Mouse (Mus musculus) cerebellum, adult 11 months (tissue): ENCODE results near the gene Hivep1.
A peak's percentile ranks its signal among the peaks of the same experiment; 100 is the strongest.

ENCODE experiments used
- DNase-seq: peaks from one replicate; pipeline ENCODE4 v3.0.0; 2022

The Hivep1 gene

DNA sequence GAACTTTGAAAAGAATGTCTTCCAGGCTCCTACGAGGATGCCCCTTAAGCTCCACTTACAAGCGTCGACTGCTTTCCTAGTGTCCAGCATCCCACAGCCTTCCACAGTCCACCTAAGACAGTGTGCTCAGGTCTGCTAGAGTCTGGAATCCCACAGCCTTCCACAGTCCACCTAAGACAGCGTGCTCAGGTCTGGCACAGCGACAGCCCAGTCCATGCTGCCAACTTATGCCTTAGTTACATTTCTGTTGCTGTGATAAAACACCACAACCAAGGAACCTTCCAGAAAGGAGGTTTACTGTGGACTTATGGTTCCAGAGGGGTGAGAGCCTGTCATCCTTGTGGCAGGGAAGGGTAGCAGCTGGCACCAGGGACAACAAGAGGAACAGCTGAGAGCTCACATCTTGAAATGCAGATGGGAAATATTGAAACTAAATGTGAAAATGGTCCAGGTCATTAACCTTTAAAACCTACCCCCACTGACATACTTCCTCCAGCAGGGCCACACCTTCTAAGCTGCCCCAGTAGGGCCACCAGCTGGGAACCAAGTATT, 25.0 kb downstream of the Hivep1 start:
- no peak for DNase-seq

DNA sequence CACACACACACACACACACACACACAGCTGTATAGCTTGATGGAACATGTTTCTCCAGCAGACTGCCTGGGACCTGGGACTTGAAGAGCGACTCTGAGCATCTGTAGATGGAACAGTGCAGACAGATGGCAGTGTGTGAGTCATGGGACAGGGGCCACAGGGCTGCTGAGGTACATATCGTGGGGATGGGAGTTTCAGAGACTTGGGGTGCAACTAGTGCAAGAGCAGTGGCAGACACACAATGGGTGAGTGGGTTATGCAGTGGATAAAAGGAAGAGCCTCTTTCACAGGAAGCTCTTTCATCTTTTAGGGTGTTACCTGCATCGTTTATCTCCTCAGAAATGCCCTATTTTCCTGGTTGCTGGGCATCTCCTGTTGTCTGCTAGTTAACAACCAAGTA, 25.8 kb downstream of the Hivep1 start:
- DNase-seq = no peak

DNA sequence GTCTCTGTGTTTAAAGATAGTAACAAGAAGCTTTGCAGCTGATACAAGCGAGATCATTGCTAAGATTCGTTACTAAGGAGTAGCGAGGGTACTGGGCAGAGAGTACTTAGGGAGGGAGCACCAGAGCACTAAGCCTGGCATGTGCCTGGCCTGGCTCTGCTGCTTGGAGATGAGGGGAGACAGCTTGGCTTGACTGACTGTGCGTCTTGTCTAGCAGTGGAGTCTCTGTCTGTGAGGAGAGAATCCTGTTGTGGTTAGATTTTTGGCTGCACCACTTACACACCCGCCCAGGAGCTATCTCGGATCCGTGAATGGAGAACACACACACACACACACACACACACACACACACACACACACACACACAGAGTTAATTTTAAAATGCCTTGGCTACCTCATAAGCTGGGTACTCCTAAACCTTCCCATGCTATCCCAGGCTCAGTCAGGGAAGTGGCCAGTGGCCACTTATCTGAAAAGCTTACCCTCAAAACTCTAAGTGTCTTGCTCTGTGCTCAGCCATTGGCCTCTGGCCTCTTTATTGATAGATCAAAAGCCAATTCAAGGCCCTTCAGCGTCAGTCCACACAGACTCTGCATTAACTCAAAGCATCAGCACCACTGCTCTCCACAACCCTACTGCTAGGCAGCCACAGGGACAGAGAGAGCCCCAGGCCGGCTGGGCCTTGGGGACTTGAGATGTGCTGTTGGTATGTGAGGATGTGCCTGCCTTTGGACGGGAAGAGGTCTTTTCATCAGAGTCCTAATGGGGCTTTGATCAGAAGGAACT, 28.5 kb downstream of the Hivep1 start:
- no peak for DNase-seq

DNA sequence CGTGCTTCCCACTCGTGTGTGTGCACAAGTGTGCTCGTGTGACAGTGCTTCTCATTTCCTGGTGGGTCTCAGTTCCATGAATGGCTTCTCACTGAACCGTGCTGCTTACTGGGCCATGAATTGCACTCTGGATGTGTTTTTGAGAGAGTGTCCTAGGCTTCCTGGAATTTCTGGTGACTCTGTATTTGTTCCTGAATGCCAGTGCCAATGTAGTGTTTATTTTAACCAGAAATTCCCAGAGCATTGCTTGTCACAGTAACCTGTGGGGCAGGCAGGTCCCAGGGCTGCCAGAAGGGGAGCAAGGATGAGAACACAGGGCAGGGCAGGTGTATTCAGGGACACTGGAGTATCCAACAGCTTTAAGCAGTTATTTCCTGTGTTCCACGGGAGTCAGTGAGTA, 36.5 kb downstream of the Hivep1 start:
- DNase-seq = no peak

DNA sequence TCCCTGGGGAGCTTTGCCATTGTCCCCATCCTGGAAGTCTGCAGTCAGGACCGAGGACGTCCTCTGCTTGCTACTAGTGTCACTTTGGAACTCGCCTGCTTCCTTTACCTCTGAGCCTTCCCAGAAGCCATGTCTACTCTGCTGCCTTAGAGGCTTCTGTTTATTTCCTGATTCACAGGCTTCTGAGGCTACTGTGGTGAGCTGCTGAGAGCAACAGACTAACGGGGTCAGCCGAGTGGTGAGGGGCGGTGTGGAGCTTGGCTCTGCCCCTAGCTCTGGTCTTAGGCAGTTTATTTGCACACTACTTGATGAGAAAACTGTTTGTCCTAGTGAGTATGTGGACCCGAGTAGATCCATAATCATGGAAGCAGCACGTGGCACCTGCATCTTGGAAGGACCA, 37.2 kb downstream of the Hivep1 start:
- DNase-seq = no peak

DNA sequence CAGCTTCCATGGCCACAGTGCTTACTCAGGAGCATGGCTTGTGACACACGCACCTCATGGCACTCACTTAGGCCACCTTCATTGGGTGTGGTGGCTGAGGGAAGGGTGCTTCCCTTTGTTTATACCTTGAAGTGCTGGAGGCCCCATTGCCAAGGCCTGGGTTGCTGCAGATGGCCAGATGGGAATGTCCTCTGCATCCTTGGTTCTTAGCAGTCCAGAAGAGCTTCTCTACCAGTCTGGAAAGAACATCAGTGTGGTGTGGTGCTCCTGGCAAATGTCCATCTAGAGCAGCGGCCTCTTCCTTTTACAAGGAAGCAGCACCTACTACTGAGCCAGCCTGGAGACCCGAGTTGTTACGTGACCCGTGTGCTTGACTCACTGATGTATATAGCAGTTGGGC, 38.9 kb downstream of the Hivep1 start:
- DNase-seq = no peak

DNA sequence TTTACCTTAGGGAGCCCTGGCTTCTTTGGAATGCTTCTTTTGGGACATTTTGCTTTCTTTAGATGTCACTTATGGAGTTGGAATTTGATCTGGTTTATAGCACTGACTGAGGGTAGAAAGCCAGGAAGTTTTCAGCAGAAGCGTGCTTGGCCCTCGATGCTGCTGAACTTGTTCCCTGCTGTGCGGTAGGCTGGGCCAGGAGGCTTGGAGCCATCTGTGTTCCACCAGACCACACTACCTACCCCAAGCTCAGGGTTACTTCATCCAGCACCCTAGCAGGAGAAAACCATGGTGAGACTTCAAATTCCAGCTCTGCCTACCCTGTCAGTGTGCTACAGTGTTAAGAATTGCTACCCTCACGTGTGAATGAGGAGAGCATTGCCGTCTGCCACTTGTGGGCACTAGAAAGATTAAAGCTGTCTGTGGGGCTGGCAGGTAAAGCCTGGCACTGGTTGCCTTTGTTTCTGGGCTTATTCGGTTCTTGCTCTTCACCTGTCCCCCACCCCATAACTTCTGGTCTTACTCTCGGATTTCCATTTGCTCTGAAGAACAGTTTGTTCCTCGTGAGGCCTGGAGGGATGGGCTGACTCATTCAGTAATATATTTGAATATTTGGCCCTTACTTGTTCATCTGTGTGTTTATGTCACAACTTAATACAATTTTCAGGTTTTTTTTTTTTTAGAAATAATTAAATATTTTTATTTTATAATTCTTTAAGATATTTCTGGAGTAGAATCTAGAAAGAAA, 40.7 kb downstream of the Hivep1 start:
- DNase-seq = peak; percentile 55

DNA sequence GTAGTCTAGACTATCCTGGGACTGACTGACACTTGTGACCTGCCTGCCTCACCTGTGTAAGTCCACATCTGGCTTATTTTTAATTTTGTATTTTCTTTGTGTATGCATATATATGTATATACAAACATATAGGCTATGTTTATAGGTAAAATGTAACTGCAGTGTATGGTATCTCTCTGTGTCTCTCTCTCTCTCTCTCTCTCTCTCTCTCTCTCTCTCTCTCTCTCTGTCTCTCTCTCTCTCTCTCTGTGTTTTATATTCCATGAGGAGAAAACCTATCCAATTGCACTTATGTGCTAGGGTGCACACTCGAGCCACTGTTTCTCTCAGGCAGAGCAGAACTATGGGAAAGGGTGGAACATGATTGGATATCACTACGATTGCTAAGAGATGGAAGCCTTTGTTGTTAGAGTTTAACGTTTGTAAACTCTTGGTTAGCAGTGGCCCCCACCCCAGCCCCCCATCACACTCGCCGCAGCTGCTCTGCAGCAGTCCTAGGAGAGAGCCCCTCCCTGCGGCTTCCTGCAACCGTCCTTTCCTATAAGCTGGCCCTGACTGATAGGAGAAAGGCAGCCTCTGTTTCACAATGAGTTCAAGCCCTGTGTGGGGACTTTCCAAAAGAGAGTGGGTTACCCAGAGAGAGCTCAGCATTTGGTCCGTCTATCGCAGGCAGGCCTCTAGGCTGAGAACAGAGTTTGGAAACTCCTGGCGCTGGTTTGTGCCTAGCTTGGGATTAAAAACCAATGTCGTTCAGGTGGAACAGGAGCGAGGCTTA, 41.6 kb downstream of the Hivep1 start:
- DNase-seq = no peak

DNA sequence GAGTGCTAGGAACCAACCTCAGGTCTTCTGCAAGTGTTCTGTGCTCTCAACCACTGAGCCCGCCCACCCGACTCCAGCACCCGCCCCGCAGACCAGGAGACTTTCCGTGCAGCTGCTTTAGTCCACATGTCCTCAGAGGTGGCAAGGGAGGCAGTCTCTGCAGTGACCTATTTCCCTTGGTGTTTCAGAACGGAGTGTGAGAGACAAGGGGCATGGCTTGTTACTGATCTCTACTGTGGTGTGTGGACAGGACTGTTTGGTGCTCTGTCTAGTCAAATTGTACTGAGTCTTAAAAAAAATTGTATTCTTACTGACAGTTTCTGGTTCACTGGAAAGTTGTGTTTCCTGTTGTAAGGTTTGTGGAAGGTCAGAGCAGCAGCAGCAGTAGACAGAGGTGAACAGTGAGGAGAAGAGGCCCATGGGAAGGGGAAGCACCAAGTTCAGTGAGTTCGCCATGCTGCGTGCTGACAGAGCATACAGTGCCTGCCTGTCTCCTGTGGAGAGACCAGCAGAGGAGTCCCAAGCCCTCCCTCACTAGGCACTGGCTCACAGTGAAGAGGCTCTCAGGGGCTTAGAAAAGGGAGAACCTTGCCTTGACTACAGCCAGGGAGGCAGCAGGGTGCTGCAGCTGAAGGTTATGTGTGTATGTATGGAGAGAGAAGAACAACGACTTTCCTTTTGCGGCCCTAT, 44.1 kb downstream of the Hivep1 start:
- DNase-seq = no peak

DNA sequence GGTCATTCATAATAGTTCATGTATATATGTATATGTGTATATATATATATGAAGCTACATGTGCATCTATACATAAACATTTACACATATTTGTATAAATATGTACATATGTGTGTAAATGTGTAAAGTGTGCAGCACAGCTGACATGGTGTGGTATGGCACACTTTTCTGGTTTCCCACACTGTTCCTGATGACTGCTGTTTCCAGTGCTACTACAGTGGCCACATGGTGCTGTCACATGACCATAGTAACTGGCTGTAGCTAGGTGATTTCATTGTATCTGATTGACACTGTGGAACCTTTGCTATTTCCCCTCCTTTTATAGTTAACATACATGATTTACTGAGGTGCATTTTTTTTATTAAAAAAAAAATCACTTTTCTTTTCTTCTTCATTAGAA, 45.3 kb downstream of the Hivep1 start:
- DNase-seq = no peak

DNA sequence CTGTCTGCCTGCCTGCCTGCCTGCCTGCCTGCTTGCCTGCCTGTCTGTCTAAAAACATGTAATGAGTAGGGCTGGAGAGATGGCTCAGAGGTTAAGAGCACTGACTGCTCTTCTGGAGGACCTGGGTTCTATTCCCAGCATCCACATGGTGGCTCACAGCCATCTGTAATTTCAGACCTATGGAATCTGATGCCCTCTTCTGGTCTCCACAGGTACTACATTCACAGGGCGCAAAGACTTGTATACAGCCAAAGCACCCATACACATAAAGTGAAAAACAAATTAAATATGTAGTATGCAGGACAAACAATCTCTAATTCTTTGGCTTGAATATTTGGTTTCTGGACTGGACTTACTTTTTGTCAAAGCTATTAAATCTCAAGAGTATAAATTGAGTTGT, 46.7 kb downstream of the Hivep1 start:
- DNase-seq = no peak

DNA sequence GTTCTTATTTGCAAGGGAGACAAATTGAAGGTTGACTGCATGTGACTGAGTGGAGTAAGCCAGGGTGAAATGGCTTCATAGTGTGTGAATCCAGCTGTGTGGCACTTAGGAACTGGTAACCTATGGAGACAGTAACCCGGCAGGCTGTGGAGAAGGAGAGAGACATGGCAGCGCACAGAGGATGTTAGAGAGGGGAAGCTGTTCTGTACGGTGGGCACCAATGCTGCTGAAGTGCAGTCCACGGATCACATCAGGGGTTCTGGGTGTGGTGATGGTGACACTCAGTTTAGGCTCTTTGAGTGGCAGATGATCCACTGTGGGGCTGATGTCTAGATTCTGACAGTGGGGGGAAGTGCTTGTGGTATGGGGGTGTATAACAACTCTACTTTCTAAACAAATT, 47.7 kb downstream of the Hivep1 start:
- no peak for DNase-seq

DNA sequence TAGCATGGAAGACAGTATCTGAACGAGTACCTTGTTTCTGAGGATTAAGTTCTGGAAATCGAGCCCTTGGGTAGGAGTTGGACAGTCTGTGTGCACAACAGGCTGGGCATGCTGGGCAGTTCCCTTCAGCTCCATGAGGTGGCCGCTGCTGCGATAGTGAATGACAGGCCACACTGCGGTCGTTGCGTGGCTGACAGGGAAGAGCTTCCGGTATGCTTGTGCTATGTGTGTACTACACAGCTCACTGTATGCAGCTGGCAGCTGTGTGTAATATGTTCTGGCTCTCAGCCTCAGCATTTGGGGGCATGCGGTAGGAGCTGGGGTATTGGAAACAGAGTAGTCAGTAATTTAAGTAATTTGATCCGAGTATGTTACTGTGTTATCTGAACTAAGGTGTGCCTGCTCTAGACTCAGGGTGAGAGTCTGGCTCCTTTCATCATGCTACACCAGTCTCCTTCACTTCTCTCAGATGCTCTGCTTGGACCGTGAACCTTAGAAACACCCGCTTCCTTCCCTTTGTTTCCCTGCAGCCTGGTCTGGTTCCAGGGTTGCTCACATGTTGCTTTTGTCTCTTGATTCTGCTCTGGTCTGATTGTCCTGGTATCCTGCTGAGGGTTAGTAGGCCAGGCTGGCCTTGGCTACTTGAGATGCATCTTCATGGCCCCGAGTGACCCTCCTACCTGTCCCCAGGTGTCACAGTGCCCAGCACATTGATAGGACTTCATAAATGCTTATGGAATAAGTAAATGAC, 49.8 kb downstream of the Hivep1 start:
- DNase-seq = peak; percentile 46

DNA sequence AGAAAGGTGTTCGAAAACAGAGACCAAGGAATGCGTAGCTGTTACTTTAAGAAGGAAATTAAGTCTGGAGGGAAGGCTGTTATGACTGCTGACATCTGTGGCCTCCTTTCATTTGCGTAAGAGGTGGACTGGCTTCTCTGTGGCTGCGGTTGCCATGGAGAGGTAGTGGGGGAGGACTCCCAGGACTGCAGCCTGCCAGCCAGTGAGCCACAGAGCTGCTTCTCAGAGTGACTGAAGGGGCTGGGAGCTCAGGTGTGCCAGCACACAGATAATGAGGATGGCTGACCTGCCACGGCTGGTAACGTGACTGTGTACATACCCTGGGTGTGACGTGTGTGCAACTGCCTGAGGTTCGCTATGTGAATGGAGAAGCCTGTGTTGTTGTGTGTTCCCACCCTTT, 51.2 kb downstream of the Hivep1 start:
- peak; percentile 74 for DNase-seq

DNA sequence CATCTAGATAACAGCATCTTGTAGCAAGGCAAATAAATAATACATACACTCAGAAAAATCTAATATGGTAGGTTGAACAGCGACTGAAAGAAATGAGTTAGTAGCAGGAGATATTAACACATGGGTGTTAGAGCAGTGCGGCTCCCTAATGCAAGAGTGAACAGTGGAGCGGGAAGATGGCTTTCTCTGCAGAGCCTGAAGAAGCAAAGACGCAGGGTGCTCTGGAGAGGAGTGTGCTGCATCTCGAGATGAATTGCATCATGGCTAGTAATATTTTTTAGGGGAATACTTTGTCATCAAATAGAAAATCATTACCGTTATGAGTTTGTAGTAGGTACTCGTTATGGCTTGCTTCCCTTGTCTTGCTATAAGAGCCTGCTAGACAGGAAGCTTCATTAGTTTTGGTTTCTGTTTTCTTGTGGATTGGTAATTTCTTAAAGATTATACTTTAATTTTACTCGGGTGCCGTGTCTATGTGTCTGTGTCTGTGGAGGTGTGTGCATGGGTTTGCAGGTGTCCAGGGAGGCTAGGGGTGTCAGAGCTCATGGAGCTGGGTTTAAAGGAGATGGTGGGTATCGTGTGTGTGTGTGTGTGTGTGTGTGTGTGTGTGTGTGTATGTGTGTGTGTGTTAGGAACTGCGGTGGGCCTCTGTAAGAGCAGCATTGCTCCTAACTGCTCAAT, 51.8 kb downstream of the Hivep1 start:
- no peak for DNase-seq

DNA sequence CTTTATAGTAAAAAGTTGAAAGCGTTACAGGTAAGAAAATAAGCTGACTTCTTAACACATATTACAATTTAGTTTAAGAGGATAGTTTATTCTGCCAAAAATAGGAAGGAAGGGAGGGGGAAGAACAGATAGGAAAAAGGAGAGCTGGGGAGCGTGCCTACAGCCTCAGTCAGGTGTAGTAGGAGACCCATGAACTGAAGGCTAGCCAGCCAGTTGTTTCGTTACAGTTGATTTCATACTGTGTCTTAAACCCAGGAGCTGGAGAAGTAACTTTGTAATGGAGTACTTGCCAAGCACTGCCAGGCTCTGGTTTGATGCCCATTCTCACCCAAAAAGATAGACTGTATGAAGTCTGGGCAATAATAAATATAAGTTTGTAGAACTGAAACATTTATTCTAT, 52.5 kb downstream of the Hivep1 start:
- DNase-seq = no peak

DNA sequence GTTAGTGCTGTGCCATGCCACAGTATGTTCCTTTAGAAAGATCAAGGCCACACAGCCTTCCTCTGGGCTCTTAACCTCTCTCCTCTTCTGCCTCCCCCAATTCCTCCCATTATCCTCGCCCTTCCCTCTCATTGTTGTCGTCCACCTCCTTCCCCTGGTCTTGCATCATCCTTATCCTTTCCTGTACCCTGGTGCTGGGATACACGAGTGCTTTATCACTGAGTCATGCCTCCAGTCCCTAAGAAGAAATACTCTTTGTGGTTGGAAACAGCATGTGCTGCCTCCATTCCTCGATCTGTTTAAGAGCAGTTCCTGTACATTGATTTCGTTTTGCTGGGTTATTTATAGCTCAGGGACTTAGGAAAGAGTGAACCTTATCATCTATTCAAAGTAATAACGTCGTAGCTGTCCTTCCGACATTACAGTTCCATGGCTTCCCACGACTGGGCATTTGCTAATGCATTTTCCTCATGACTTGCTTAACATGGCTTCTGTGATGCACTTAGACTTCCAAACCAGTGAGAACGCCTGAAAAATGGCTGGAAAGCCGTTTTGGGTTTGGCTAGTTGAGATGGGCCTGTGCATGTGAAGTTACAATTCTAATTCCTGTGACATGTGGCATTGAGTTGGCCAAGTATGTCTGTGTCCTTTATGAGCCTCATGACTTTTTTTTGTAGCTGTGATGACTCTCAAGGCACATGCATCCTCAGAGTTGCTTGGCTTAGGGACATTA, 56.8 kb downstream of the Hivep1 start:
- no peak for DNase-seq

DNA sequence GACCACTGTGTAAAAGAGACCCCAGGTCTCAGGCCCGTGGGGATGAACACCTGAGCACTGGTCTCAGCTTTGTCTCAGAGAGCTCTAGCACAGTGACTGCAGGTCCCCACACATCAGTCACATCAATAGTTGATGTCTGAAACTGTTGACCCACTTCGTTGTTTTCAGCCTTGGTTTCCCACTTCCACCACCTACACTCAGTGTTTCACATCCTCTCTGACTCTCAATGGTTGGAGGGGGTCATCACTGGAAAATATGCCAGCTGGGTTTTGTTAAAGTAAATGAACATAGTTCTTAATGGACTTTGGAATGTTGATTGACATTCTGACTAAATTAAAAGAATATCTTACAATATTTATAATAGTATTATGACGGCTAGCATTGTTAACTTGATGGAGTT, 58.6 kb downstream of the Hivep1 start:
- no peak for DNase-seq

DNA sequence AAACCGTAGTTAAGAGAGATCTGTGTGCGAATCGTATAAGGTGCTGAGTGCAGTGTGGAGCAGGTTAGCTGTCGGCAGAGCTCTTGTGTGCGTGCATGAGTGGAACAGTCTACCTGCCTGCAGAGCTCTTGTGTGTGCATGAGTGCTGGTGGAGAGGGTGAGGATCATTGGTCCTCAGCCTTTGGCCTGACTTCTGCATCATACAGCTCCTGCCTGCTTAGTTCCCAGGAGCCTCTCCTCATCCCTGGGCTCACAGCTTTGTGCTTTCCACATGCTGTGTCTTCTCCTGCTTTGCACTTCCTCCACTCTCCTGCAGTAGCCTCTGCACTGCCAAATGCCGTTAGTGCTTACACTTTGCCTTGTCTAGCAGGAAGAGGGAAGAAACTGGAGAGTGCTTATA, 60.2 kb downstream of the Hivep1 start:
- DNase-seq = no peak

DNA sequence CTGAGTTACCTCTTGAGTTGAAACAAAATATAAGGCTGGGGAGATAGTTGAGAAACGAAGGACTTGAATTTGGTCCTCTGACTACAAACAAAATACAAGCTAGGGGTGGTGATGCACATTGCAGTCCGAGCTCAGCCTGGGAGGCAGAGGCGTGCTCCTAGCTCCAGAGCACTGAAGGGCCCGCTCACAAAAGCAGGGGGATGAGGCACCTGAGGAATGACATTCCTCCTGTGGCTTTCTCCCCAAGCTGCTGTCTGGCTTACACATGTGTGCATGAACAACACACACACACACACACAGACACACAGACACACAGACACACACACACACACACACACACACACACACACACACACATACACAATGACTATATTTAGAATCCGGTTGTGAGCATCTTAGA, 60.9 kb downstream of the Hivep1 start:
- no peak for DNase-seq

DNA sequence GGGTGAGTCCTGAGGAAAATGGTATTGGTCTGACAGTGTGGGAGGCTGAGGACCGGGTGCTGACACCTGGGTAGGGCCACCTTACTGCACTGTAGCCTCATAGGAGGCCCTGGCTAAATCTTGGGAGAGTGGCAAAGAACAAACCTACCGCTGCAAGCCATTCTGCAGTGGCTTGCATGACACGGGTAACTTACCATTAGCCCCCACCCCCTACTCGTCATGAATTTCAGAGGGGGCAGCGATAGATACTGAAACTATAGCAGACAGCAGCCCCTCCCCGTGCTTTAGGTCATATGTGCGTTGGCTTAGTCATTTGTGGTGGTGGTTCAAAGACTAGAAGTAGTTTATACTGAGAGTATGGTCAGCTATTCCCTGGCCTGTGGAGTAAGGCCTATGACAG, 61.8 kb downstream of the Hivep1 start:
- DNase-seq = no peak
